Mouse (Mus musculus) stomach, embryonic 16.5 days (tissue): ENCODE measurements at regions not wholly inside any gene's neighbourhood (a gene's known extent, or its start where the extent isn't known, plus 50 kb on each side); places are given as distances from the start of the nearest gene placed in this dataset.
"Not testable (repeated sequence)": the region's sequence is repeated elsewhere in the genome, so short reads cannot be mapped to it uniquely, and the experiment has no call there.

Experiments
- ATAC-seq: fragments of 200-750 bp; cut with Nextera tagmentation; 2 replicates; pipeline ENCODE4 v1.8.0; 2017; ENCODE audit warnings: moderate number of reproducible peaks, moderate TSS enrichment; ENCODE audit not compliant: insufficient read depth, low FRiP score
- H3K27ac ChIP-seq: fragments of 300-500 bp; sonication (generic); 2 replicates; pipeline ENCODE4 v1.5.1; 2014; ENCODE audit warnings: low read length
- H3K27me3 ChIP-seq: fragments of 300-500 bp; sonication (generic); 2 replicates; pipeline ENCODE4 v1.6.1; 2014; ENCODE audit warnings: low read length, control low read depth, mixed read lengths; ENCODE audit not compliant: control insufficient read depth, insufficient read depth
- H3K36me3 ChIP-seq: fragments of 300-500 bp; sonication (generic); 2 replicates; pipeline ENCODE4 v1.6.1; 2014; ENCODE audit warnings: low read length; ENCODE audit not compliant: control insufficient read depth, insufficient read depth
- H3K4me1 ChIP-seq: fragments of 300-500 bp; sonication (generic); 2 replicates; pipeline ENCODE4 v1.6.1; 2014; ENCODE audit warnings: low read length, control low read depth, mixed read lengths; ENCODE audit not compliant: control insufficient read depth, insufficient read depth
- H3K4me2 ChIP-seq: fragments of 300-500 bp; sonication (generic); 2 replicates; pipeline ENCODE4 v1.6.1; 2014; ENCODE audit warnings: low read depth, low read length, mixed read lengths
- H3K4me3 ChIP-seq: fragments of 300-500 bp; sonication (generic); replicated peaks from 2 replicates; pipeline ENCODE4 v1.5.1; 2014; ENCODE audit warnings: mild to moderate bottlenecking, low read length
- H3K9ac ChIP-seq: fragments of 300-500 bp; sonication (generic); 2 replicates; pipeline ENCODE4 v1.6.1; 2014; ENCODE audit warnings: low read length
- H3K9me3 ChIP-seq: fragments of 300-500 bp; sonication (generic); replicated peaks from 2 replicates; pipeline ENCODE4 v1.6.1; 2016; ENCODE audit warnings: low read length, control low read depth; ENCODE audit not compliant: control insufficient read depth
- WGBS: fragments of 180-500 bp; shearing (Covaris S2); extraction: QIAGEN DNeasy Blood & Tissue Kit; methylation state at CpG from one replicate; pipeline ENCODE4 v1.1.7; 2014; 5-methylcytosine and 5-hydroxymethylcytosine counted together

GRCm38 (mm10) chr17:66206074-66206473 lies 82.8 kb downstream of the Ddx11 start:
- ATAC-seq = no peak
- no peak overlapping the region for H3K9ac ChIP-seq
- H3K9me3 ChIP-seq = no peaks in the 10 kb centered on the region
- H3K36me3 ChIP-seq = no peaks in the 10 kb centered on the region
- H3K27ac ChIP-seq = no peak overlapping the region
- no peak overlapping the region for H3K4me2 ChIP-seq
- H3K4me3 ChIP-seq = no peak overlapping the region
- WGBS = 81% methylated on average over 2 of the region's 2 CpGs
- no peaks in the 10 kb centered on the region for H3K27me3 ChIP-seq
- no peaks in the 10 kb centered on the region for H3K4me1 ChIP-seq

- not testable (repeated sequence) for H3K4me2 ChIP-seq, H3K4me1 ChIP-seq, H3K4me3 ChIP-seq, H3K9ac ChIP-seq, H3K27me3 ChIP-seq, H3K9me3 ChIP-seq, H3K27ac ChIP-seq, H3K36me3 ChIP-seq, ATAC-seq
- 69% methylated on average over 6 of the region's 6 CpGs for WGBS
Observed at GRCm38 (mm10) chr17:66207653-66208497, 84.6 kb downstream of the Ddx11 start.

- peak; percentile 68; the same call in 1 of the 2 replicates for ATAC-seq
- not testable (repeated sequence) for H3K4me2 ChIP-seq, H3K36me3 ChIP-seq, H3K27me3 ChIP-seq, H3K4me1 ChIP-seq, H3K27ac ChIP-seq, H3K9ac ChIP-seq, H3K4me3 ChIP-seq, H3K9me3 ChIP-seq
- 49% methylated on average over 3 of the region's 6 CpGs for WGBS
Observed at GRCm38 (mm10) chr17:66208803-66209515, 85.6 kb downstream of the Ddx11 start.

GRCm38 (mm10) chr17:66211561-66211960 lies 88.2 kb downstream of the Ddx11 start:
- Histone ChIP-seq H3K9ac (no peak overlapping the region), H3K4me1 (no peaks in the 10 kb centered on the region), H3K4me3 (no peak overlapping the region), H3K36me3 (no peaks in the 10 kb centered on the region), H3K27me3 (no peaks in the 10 kb centered on the region), H3K4me2 (no peak overlapping the region), H3K27ac (no peak overlapping the region), H3K9me3 (no peaks in the 10 kb centered on the region)
- ATAC-seq = no peak
- WGBS = 85% methylated on average over 7 of the region's 7 CpGs

- ATAC-seq = no peak
- no peaks in the 10 kb centered on the region for H3K27me3 ChIP-seq
- 90% methylated on average over 9 of the region's 9 CpGs for whole genome bisulfite sequencing
Observed at GRCm38 (mm10) chr17:66212616-66213015, 89.3 kb downstream of the Ddx11 start.

GRCm38 (mm10) chr17:66218321-66218720 lies 95.0 kb downstream of the Ddx11 start:
- no peak overlapping the region for H3K9ac ChIP-seq
- ATAC-seq = no peak
- WGBS = 93% methylated on average over 6 of the region's 6 CpGs
- H3K36me3 ChIP-seq = no peaks in the 10 kb centered on the region
- no peak overlapping the region for H3K27ac ChIP-seq
- H3K4me2 ChIP-seq = no peak overlapping the region
- H3K4me1 ChIP-seq = no peaks in the 10 kb centered on the region
- no peaks in the 10 kb centered on the region for H3K27me3 ChIP-seq
- no peaks in the 10 kb centered on the region for H3K9me3 ChIP-seq
- H3K4me3 ChIP-seq = no peak overlapping the region

More at GRCm38 (mm10) chr17:66212616-66213015, 89.3 kb downstream of the Ddx11 start:
- no peak overlapping the region for H3K27ac ChIP-seq
- no peaks in the 10 kb centered on the region for H3K36me3 ChIP-seq
- no peak overlapping the region for H3K4me3 ChIP-seq
- H3K9ac ChIP-seq = no peak overlapping the region
- no peak overlapping the region for H3K4me2 ChIP-seq
- H3K4me1 ChIP-seq = no peaks in the 10 kb centered on the region
- no peaks in the 10 kb centered on the region for H3K9me3 ChIP-seq

- WGBS = 61% methylated on average over 16 of the region's 16 CpGs
- H3K4me2 ChIP-seq = no peak overlapping the region
- no peak overlapping the region for H3K27ac ChIP-seq
- H3K4me1 ChIP-seq = no peaks in the 10 kb centered on the region
- no peak overlapping the region for H3K4me3 ChIP-seq
- H3K9me3 ChIP-seq = no peaks in the 10 kb centered on the region
- H3K27me3 ChIP-seq = no peaks in the 10 kb centered on the region
- no peak for ATAC-seq
- no peaks in the 10 kb centered on the region for H3K36me3 ChIP-seq
- H3K9ac ChIP-seq = no peak overlapping the region
Observed at GRCm38 (mm10) chr17:66219669-66220435, 96.5 kb downstream of the Ddx11 start.

GRCm38 (mm10) chr17:66221256-66221655 lies 97.9 kb downstream of the Ddx11 start:
- Histone ChIP-seq H3K9me3 (no peaks in the 10 kb centered on the region), H3K36me3 (no peaks in the 10 kb centered on the region), H3K4me3 (no peak overlapping the region), H3K4me1 (no peaks in the 10 kb centered on the region), H3K27me3 (no peaks in the 10 kb centered on the region), H3K4me2 (no peak overlapping the region), H3K27ac (no peak overlapping the region), H3K9ac (no peak overlapping the region)
- 9% methylated on average over 8 of the region's 8 CpGs for WGBS
- ATAC-seq = no peak

GRCm38 (mm10) chr17:66223711-66224110 lies 100.4 kb downstream of the Ddx11 start:
- no peak for ATAC-seq
- no peak overlapping the region for H3K4me3 ChIP-seq

More at GRCm38 (mm10) chr17:66223711-66224110, 100.4 kb downstream of the Ddx11 start:
- Histone ChIP-seq H3K9me3 (no peaks in the 10 kb centered on the region), H3K4me1 (no peaks in the 10 kb centered on the region), H3K27me3 (no peaks in the 10 kb centered on the region), H3K27ac (no peak overlapping the region), H3K36me3 (no peaks in the 10 kb centered on the region), H3K4me2 (no peak overlapping the region), H3K9ac (no peak overlapping the region)
- 87% methylated on average over 13 of the region's 13 CpGs for WGBS
